Mouse (Mus musculus) ES-E14 (cell line): ENCODE measurements around the gene Cenpf.

Experiments used
- CHD2 ChIP-seq: IDR thresholded peaks from 2 replicates; pipeline ENCODE4 v1.6.1; 2014; ENCODE audit warnings: mild to moderate bottlenecking, low read depth, low read length, inconsistent platforms
- HCFC1 ChIP-seq: IDR thresholded peaks from 2 replicates; pipeline ENCODE4 v1.6.1; 2012; ENCODE audit warnings: low read length, inconsistent platforms, borderline replicate concordance; ENCODE audit not compliant: insufficient read depth
- MAFK ChIP-seq: IDR thresholded peaks from 2 replicates; pipeline ENCODE4 v1.6.1; 2014; ENCODE audit warnings: mild to moderate bottlenecking, low read depth, low read length, inconsistent platforms; ENCODE audit not compliant: insufficient read depth

DNA sequence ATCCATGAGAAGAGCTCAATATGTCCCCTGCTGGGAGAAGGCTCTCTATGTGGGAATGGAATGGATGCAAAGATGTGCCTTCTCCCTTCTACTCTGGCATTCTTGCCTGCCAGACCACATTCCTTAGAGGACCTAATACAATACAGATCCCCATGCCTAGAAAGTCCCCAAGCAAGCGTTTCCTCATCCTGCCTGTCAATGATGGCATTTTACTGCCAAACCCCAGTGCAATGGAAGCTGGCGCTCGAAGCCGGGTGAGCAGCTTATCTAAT, 23.1 kb downstream of the Cenpf start:
- TF ChIP-seq CHD2 (no peak), MAFK (no peak), HCFC1 (no peak)
